Mouse (Mus musculus) stomach, embryonic 14.5 days (tissue): ENCODE measurements around the gene M1ap. TPM values are rescaled to one million over a fixed set of nuclear protein-coding genes. Genes with fewer than 3 reads are reported as not detected.

Experiments used
- ATAC-seq: fragments of 200-750 bp; cut with Nextera tagmentation; 2 replicates; pipeline ENCODE4 v1.8.0; 2017; ENCODE audit warnings: low read depth, moderate TSS enrichment; ENCODE audit not compliant: insufficient number of reproducible peaks, insufficient read depth, low FRiP score
- H3K27ac ChIP-seq: fragments of 300-500 bp; sonication (generic); 2 replicates; pipeline ENCODE4 v1.5.1; 2014; ENCODE audit warnings: mild to moderate bottlenecking, low read length, moderate library complexity, mixed read lengths
- H3K27me3 ChIP-seq: fragments of 300-500 bp; sonication (generic); 2 replicates; pipeline ENCODE4 v1.6.1; 2014; ENCODE audit warnings: low read length, control low read depth, mixed read lengths; ENCODE audit not compliant: control insufficient read depth, insufficient read depth
- H3K36me3 ChIP-seq: fragments of 300-500 bp; sonication (generic); 2 replicates; pipeline ENCODE4 v1.6.1; 2014; ENCODE audit warnings: mild to moderate bottlenecking, control low read depth, low read length, moderate library complexity, mixed read lengths; ENCODE audit not compliant: control insufficient read depth, insufficient read depth
- H3K4me1 ChIP-seq: fragments of 300-500 bp; sonication (generic); 2 replicates; pipeline ENCODE4 v1.6.1; 2014; ENCODE audit warnings: low read length, control low read depth, mixed read lengths; ENCODE audit not compliant: control insufficient read depth, insufficient read depth
- H3K4me2 ChIP-seq: fragments of 300-500 bp; sonication (generic); replicated peaks from 2 replicates; pipeline ENCODE4 v1.6.1; 2014; ENCODE audit warnings: low read depth, low read length, control low read depth
- H3K4me3 ChIP-seq: fragments of 300-500 bp; sonication (generic); 2 replicates; pipeline ENCODE4 v1.5.1; 2014; ENCODE audit warnings: low read depth, low read length, control low read depth
- H3K9ac ChIP-seq: fragments of 300-500 bp; sonication (generic); replicated peaks from 2 replicates; pipeline ENCODE4 v1.6.1; 2014; ENCODE audit warnings: low read depth, mild to moderate bottlenecking, control low read depth, low read length, moderate library complexity, mixed read lengths
- H3K9me3 ChIP-seq: fragments of 300-500 bp; sonication (generic); 2 replicates; pipeline ENCODE4 v1.6.1; 2016; ENCODE audit warnings: low read depth, low read length, control low read depth; ENCODE audit not compliant: control insufficient read depth
- WGBS: fragments of 180-500 bp; shearing (Covaris S2); extraction: QIAGEN DNeasy Blood & Tissue Kit; methylation state at CpG from one replicate; pipeline ENCODE4 v1.1.7; 2014; 5-methylcytosine and 5-hydroxymethylcytosine counted together
- polyA plus RNA-seq: library from polyadenylated mRNA; unstranded; fragments of >200 nt; fragmentation: Nextera tagmentation; extraction: Ambion mirVana; gene quantifications from 2 replicates; pipeline ENCODE4 v1.2.1, GENCODE M21; 2014

The M1ap gene
- polyA plus RNA-seq, 1 experiment from 2014 or later, result 0.35 TPM

GRCm38 (mm10) chr6:83005444-83006011 is 58.8 kb downstream of the M1ap start:
- Histone ChIP-seq H3K27ac (no peak overlapping the region), H3K27me3 (no peaks in the 10 kb centered on the region), H3K9ac (no peak overlapping the region), H3K4me1 (0 out of 2 replicates have a peak, but pooled peaks cover 3% of the 10 kb centered on the region), H3K36me3 (no peaks in the 10 kb centered on the region), H3K9me3 (no peaks in the 10 kb centered on the region), H3K4me2 (no peak overlapping the region), H3K4me3 (no peak overlapping the region)
- ATAC-seq, result no peak
- 77% methylated on average over 10 of the region's 10 CpGs for whole genome bisulfite sequencing

GRCm38 (mm10) chr6:83006114-83006513 is 59.4 kb downstream of the M1ap start:
- no peak for ATAC-seq
- Histone ChIP-seq H3K4me3 (no peak overlapping the region), H3K9ac (no peak overlapping the region), H3K9me3 (no peaks in the 10 kb centered on the region), H3K27ac (no peak overlapping the region), H3K27me3 (no peaks in the 10 kb centered on the region), H3K36me3 (no peaks in the 10 kb centered on the region), H3K4me1 (0 out of 2 replicates have a peak, but pooled peaks cover 3% of the 10 kb centered on the region), H3K4me2 (no peak overlapping the region)
- 80% methylated on average over 6 of the region's 6 CpGs for WGBS

- Histone ChIP-seq H3K9me3 (no peaks in the 10 kb centered on the region), H3K4me2 (no peak overlapping the region), H3K4me3 (no peak overlapping the region), H3K36me3 (no peaks in the 10 kb centered on the region), H3K27ac (no peak overlapping the region), H3K9ac (no peak overlapping the region), H3K4me1 (0 out of 2 replicates have a peak, but pooled peaks cover 3% of the 10 kb centered on the region), H3K27me3 (no peaks in the 10 kb centered on the region)
- no peak for ATAC-seq
- WGBS, result 32% methylated on average over 3 of the region's 3 CpGs
Measured at GRCm38 (mm10) chr6:83008659-83009058, 62.0 kb downstream of the M1ap start.

GRCm38 (mm10) chr6:83010010-83010409 is 63.3 kb downstream of the M1ap start:
- Histone ChIP-seq H3K36me3 (no peaks in the 10 kb centered on the region), H3K4me2 (no peak overlapping the region), H3K4me1 (0 out of 2 replicates have a peak, but pooled peaks cover 3% of the 10 kb centered on the region), H3K4me3 (no peak overlapping the region), H3K9me3 (no peaks in the 10 kb centered on the region), H3K27me3 (no peaks in the 10 kb centered on the region), H3K9ac (no peak overlapping the region), H3K27ac (no peak overlapping the region; the same call in 1 of the 2 replicates)
- WGBS, result 37% methylated on average over 7 of the region's 7 CpGs
- no peak for ATAC-seq

GRCm38 (mm10) chr6:83011255-83011654 is 64.6 kb downstream of the M1ap start:
- 77% methylated on average over 7 of the region's 7 CpGs for WGBS
- no peak overlapping the region for H3K27ac ChIP-seq
- no peak for ATAC-seq

GRCm38 (mm10) chr6:83011756-83012155 is 65.1 kb downstream of the M1ap start:
- Histone ChIP-seq H3K27ac (no peak overlapping the region), H3K9ac (no peak overlapping the region), H3K36me3 (no peaks in the 10 kb centered on the region), H3K4me3 (no peak overlapping the region), H3K4me2 (no peak overlapping the region), H3K4me1 (0 out of 2 replicates have a peak, but pooled peaks cover 3% of the 10 kb centered on the region), H3K27me3 (no peaks in the 10 kb centered on the region), H3K9me3 (no peaks in the 10 kb centered on the region)
- WGBS, result 72% methylated on average over 6 of the region's 6 CpGs
- no peak for ATAC-seq

More at GRCm38 (mm10) chr6:83011255-83011654, 64.6 kb downstream of the M1ap start:
- H3K36me3 ChIP-seq, result no peaks in the 10 kb centered on the region
- no peaks in the 10 kb centered on the region for H3K27me3 ChIP-seq
- no peak overlapping the region for H3K9ac ChIP-seq
- no peak overlapping the region for H3K4me3 ChIP-seq
- no peak overlapping the region for H3K4me2 ChIP-seq
- no peaks in the 10 kb centered on the region for H3K9me3 ChIP-seq
- 0 out of 2 replicates have a peak, but pooled peaks cover 3% of the 10 kb centered on the region for H3K4me1 ChIP-seq

GRCm38 (mm10) chr6:83013444-83013843 is 66.7 kb downstream of the M1ap start:
- H3K27ac ChIP-seq, result no peak overlapping the region
- WGBS, result 79% methylated on average over 5 of the region's 5 CpGs
- ATAC-seq, result no peak

GRCm38 (mm10) chr6:83014482-83015466 is 68.1 kb downstream of the M1ap start:
- no peak overlapping the region for H3K4me3 ChIP-seq
- no peak overlapping the region for H3K4me2 ChIP-seq
- no peaks in the 10 kb centered on the region for H3K36me3 ChIP-seq
- H3K27me3 ChIP-seq, result no peaks in the 10 kb centered on the region
- 0 out of 2 replicates have a peak, but pooled peaks cover 3% of the 10 kb centered on the region for H3K4me1 ChIP-seq
- no peaks in the 10 kb centered on the region for H3K9me3 ChIP-seq
- H3K27ac ChIP-seq, result no peak overlapping the region
- WGBS, result 68% methylated on average over 12 of the region's 12 CpGs
- no peak overlapping the region for H3K9ac ChIP-seq
- peak; percentile 85; the same call in 1 of the 2 replicates for ATAC-seq

More at GRCm38 (mm10) chr6:83013444-83013843, 66.7 kb downstream of the M1ap start:
- Histone ChIP-seq H3K4me2 (no peak overlapping the region), H3K9me3 (no peaks in the 10 kb centered on the region), H3K27me3 (no peaks in the 10 kb centered on the region), H3K36me3 (no peaks in the 10 kb centered on the region), H3K4me1 (0 out of 2 replicates have a peak, but pooled peaks cover 3% of the 10 kb centered on the region), H3K9ac (no peak overlapping the region), H3K4me3 (no peak overlapping the region)
